Mouse (Mus musculus) liver, embryonic 11.5 days (tissue): ENCODE measurements around the gene Krr1. TPM values are rescaled to one million over a fixed set of nuclear protein-coding genes. Genes with fewer than 3 reads are reported as not detected.

Experiments
- ATAC-seq: fragments of 200-750 bp; cut with Nextera tagmentation; replicated peaks from 2 replicates; pipeline ENCODE4 v1.8.0; 2017; ENCODE audit warnings: moderate number of reproducible peaks, mild to moderate bottlenecking, moderate TSS enrichment, moderate library complexity; ENCODE audit not compliant: low FRiP score
- DNase-seq: peaks from one replicate; pipeline ENCODE4 v3.0.0-alpha.2; 2017; ENCODE audit warnings: low spot score
- H3K27ac ChIP-seq: fragments of 300-500 bp; sonication (generic); 2 replicates; pipeline ENCODE4 v1.5.1; 2014; ENCODE audit warnings: mild to moderate bottlenecking, low read depth, low read length, control low read depth
- H3K27me3 ChIP-seq: fragments of 300-500 bp; sonication (generic); replicated peaks from 2 replicates; pipeline ENCODE4 v1.6.1; 2014; ENCODE audit warnings: low read length, mixed read lengths; ENCODE audit not compliant: control insufficient read depth, insufficient read depth
- H3K36me3 ChIP-seq: fragments of 300-500 bp; sonication (generic); 2 replicates; pipeline ENCODE4 v1.6.1; 2014; ENCODE audit warnings: mild to moderate bottlenecking, low read length, moderate library complexity, mixed read lengths; ENCODE audit not compliant: control insufficient read depth, insufficient read depth
- H3K4me1 ChIP-seq: fragments of 300-500 bp; sonication (generic); replicated peaks from 2 replicates; pipeline ENCODE4 v1.6.1; 2014; ENCODE audit warnings: low read length, mixed read lengths; ENCODE audit not compliant: control insufficient read depth, insufficient read depth
- H3K4me2 ChIP-seq: fragments of 300-500 bp; sonication (generic); 2 replicates; pipeline ENCODE4 v1.6.1; 2014; ENCODE audit warnings: mild to moderate bottlenecking, control low read depth, moderate library complexity
- H3K4me3 ChIP-seq: fragments of 300-500 bp; sonication (generic); 2 replicates; pipeline ENCODE4 v1.5.1; 2014; ENCODE audit warnings: low read depth, low read length, control low read depth
- H3K9ac ChIP-seq: fragments of 300-500 bp; sonication (generic); 2 replicates; pipeline ENCODE4 v1.6.1; 2014; ENCODE audit warnings: low read depth, low read length, control low read depth
- H3K9me3 ChIP-seq: fragments of 300-500 bp; sonication (generic); 2 replicates; pipeline ENCODE4 v1.6.1; 2016; ENCODE audit warnings: low read length, inconsistent platforms, mixed read lengths; ENCODE audit not compliant: control insufficient read depth
- WGBS: fragments of 180-500 bp; shearing (Covaris S2); extraction: QIAGEN DNeasy Blood & Tissue Kit; methylation state at CpG from one replicate; pipeline ENCODE4 v1.1.7; 2014; 5-methylcytosine and 5-hydroxymethylcytosine counted together
- polyA plus RNA-seq: library from polyadenylated mRNA; unstranded; fragments of >200 nt; fragmentation: Nextera tagmentation; extraction: Ambion mirVana; gene quantifications from 2 replicates; pipeline ENCODE4 v1.2.1, GENCODE M21; 2014

Gene Krr1
- polyA plus RNA-seq, 1 experiment from 2014 or later = 56.5 TPM

DNA sequence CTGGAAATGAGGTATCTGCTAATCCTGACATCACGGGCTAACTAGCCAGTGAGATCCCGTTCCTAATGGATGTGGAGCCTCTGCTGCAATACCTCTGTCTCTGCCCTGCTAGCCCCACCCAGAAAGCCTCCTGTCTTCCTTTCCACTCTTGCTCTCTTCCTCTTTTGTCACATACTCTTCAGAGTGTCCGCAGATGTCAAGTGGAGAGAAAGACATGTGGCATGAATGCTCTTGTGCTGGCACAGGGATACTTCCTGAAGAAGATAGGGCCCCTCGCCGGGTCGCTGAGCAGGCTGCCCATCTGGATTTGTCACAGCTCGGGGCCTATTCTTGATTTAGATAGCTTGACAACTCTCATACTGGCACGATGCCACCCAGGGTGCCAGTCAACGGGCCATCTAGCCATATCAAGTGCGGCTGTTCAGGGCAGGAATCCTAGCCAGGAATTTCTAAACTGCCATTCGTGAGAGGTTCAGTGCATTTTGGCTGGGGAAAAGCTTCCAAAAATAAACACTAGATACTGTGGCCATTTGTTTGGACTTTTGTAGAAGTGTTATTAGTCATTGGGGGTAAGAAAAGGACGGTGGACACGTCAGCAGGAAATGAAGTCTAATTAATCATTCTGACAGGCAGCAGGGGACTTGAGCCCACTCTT, 35.8 kb upstream of the Krr1 start:
- Histone ChIP-seq H3K36me3 (no peaks in the 10 kb centered on the region), H3K27me3 (no peaks in the 10 kb centered on the region), H3K4me1 (no peaks in the 10 kb centered on the region), H3K9me3 (no peaks in the 10 kb centered on the region), H3K4me2 (no peak overlapping the region), H3K9ac (no peak overlapping the region), H3K27ac (no peak overlapping the region), H3K4me3 (no peak overlapping the region)
- ATAC-seq (no peak), DNase-seq (no peak)
- 38% methylated on average over 13 of the region's 13 CpGs for WGBS

DNA sequence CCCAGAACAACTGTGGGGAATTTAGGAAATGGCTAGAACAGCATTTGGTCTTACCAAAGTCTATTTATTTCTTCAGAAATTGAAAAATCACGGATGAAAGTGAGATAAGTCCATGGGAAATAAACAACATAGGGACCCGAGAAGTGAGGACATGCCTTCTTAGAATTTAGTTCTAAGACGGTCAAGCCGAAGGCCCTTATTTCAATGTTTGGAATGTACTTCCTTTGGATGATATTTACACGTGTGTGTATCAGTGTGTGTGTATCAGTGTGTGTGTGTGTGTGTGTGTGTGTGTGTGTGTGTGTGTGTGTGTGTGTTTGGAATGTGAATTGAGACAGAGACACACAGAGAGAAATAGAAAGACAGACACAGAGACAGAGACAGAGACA, 35.3 kb upstream of the Krr1 start:
- Histone ChIP-seq H3K4me3 (no peak overlapping the region), H3K9ac (no peak overlapping the region), H3K27ac (no peak overlapping the region), H3K9me3 (no peaks in the 10 kb centered on the region), H3K4me1 (no peaks in the 10 kb centered on the region), H3K36me3 (no peaks in the 10 kb centered on the region), H3K4me2 (no peak overlapping the region), H3K27me3 (no peaks in the 10 kb centered on the region)
- DNase-seq (no peak), ATAC-seq (no peak)
- WGBS = 64% methylated on average over 5 of the region's 5 CpGs

DNA sequence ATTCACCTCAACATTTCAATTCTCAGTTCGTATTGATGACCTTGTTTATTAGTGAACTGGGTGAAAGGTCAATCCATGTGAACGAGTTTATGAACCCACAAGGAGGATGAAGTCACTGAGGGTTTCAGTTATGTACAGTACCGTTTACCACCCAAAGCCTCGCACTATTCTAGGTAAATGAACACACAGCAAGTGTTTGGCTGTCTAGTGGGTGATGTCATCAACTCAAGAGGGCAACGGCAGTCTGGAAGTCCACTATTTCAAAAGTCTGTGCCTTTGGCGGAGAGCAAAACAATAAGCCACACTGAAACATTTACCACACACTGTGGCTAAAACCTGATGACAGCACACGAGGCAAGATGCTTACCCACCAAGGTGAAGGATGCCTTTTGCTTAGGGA, 29.4 kb upstream of the Krr1 start:
- H3K4me2 ChIP-seq = no peak overlapping the region
- no peak overlapping the region for H3K4me3 ChIP-seq
- no peaks in the 10 kb centered on the region for H3K36me3 ChIP-seq
- H3K9me3 ChIP-seq = no peaks in the 10 kb centered on the region
- DNase-seq = no peak
- no peak overlapping the region for H3K27ac ChIP-seq
- no peak overlapping the region for H3K9ac ChIP-seq
- 76% methylated on average over 7 of the region's 7 CpGs for WGBS
- no peaks in the 10 kb centered on the region for H3K27me3 ChIP-seq
- no peaks in the 10 kb centered on the region for H3K4me1 ChIP-seq
- no peak for ATAC-seq

DNA sequence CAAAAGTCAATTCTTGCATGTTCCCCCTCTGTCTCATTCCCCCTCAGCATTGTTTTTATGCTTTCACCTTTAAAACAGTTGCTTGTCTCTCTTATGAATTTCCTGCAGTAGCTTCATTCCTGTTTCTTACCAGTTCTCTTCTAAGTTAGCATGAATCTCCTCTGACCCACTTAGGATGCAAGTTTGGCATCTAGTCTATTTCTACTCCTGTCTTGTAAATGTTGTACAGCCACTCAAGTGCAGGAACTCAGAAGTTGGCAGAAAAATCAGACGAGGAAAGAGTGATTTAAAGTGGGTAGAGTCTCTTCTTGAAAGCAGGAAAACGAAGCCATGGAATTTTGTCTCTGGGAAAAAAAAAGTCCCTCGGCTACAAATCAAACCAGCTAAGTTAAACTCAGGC, 26.9 kb upstream of the Krr1 start:
- Histone ChIP-seq H3K9ac (no peak overlapping the region), H3K36me3 (no peaks in the 10 kb centered on the region), H3K4me1 (no peaks in the 10 kb centered on the region), H3K27ac (no peak overlapping the region), H3K4me2 (no peak overlapping the region), H3K4me3 (no peak overlapping the region), H3K9me3 (no peaks in the 10 kb centered on the region), H3K27me3 (no peaks in the 10 kb centered on the region)
- 64% methylated on average over 3 of the region's 3 CpGs for WGBS
- no peak for DNase-seq
- no peak for ATAC-seq

GRCm38 (mm10) chr10:111948041-111948440, 24.4 kb upstream of the Krr1 start:
- Histone ChIP-seq H3K27ac (no peak overlapping the region), H3K4me3 (no peak overlapping the region), H3K9ac (no peak overlapping the region), H3K4me1 (no peaks in the 10 kb centered on the region), H3K9me3 (no peaks in the 10 kb centered on the region), H3K36me3 (no peaks in the 10 kb centered on the region), H3K4me2 (no peak overlapping the region), H3K27me3 (no peaks in the 10 kb centered on the region)
- DNase-seq (no peak), ATAC-seq (no peak)
- whole genome bisulfite sequencing = 79% methylated on average over 1 of the region's 1 CpGs

GRCm38 (mm10) chr10:111949008-111949407, 23.5 kb upstream of the Krr1 start:
- no peak overlapping the region for H3K9ac ChIP-seq
- DNase-seq (no peak), ATAC-seq (no peak)
- no peaks in the 10 kb centered on the region for H3K36me3 ChIP-seq
- 70% methylated on average over 4 of the region's 4 CpGs for WGBS
- no peaks in the 10 kb centered on the region for H3K27me3 ChIP-seq
- H3K4me3 ChIP-seq = no peak overlapping the region
- no peaks in the 10 kb centered on the region for H3K4me1 ChIP-seq
- H3K4me2 ChIP-seq = no peak overlapping the region
- no peak overlapping the region for H3K27ac ChIP-seq
- no peaks in the 10 kb centered on the region for H3K9me3 ChIP-seq

GRCm38 (mm10) chr10:111955836-111956235, 16.6 kb upstream of the Krr1 start:
- no peaks in the 10 kb centered on the region for H3K4me1 ChIP-seq
- no peaks in the 10 kb centered on the region for H3K36me3 ChIP-seq
- no peak overlapping the region for H3K27ac ChIP-seq
- H3K4me3 ChIP-seq = no peak overlapping the region
- DNase-seq (no peak), ATAC-seq (no peak)
- 80% methylated on average over 2 of the region's 2 CpGs for WGBS
- H3K9ac ChIP-seq = no peak overlapping the region
- H3K4me2 ChIP-seq = no peak overlapping the region
- no peaks in the 10 kb centered on the region for H3K9me3 ChIP-seq
- no peaks in the 10 kb centered on the region for H3K27me3 ChIP-seq

DNA sequence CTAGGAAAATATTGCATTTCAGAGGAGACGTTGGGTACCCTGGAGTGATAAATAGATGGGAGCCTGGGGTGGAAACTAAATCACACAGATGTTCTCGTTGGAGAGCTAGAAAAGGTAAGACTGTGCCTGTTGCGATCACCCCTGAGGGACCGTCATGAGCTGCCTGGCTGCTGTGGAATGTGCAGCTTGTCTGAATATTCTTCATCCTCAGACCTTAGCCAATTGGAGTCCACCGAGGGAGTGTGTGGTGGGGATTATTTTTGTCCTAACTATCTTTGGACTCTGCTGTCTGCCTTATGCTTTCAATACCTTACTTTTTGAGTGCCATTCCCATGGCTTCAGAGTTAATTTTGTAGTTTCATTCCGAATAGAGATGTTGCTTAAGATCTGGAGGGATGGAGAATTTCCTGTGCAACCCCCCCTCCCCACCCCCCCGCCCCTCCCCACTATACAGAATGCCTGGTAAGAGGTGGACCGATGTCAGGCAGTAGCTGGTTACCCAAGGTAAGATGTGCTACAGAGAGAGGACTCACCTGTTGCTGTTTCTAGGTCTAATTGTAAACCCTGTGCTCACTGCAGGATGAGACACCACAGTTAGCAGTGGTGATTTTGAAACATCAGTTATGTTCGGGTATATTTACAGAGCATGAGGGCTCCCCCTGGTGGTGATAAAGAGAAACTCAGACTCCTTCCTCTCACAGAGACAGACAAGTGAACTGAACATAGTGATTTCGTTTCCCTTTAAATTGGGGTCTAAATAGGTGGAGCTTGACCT, 15.0 kb upstream of the Krr1 start:
- H3K4me2 ChIP-seq = no peak overlapping the region
- H3K9me3 ChIP-seq = no peaks in the 10 kb centered on the region
- DNase-seq = no peak
- no peak overlapping the region for H3K4me3 ChIP-seq
- H3K27ac ChIP-seq = no peak overlapping the region
- WGBS = 63% methylated on average over 10 of the region's 10 CpGs
- no peaks in the 10 kb centered on the region for H3K27me3 ChIP-seq
- no peak overlapping the region for H3K9ac ChIP-seq
- ATAC-seq = peak; percentile 53; the same call in 1 of the 2 replicates
- H3K4me1 ChIP-seq = no peaks in the 10 kb centered on the region
- H3K36me3 ChIP-seq = no peaks in the 10 kb centered on the region

GRCm38 (mm10) chr10:111958046-111958421, 14.4 kb upstream of the Krr1 start:
- Histone ChIP-seq H3K9ac (no peak overlapping the region), H3K4me2 (no peak overlapping the region), H3K27me3 (no peaks in the 10 kb centered on the region), H3K27ac (no peak overlapping the region), H3K4me3 (no peak overlapping the region), H3K36me3 (no peaks in the 10 kb centered on the region), H3K4me1 (no peaks in the 10 kb centered on the region), H3K9me3 (no peaks in the 10 kb centered on the region)
- no peak for DNase-seq
- 31% methylated on average over 4 of the region's 4 CpGs for WGBS
- no peak for ATAC-seq
